Mouse (Mus musculus) urinary bladder, adult 2 months (tissue): ENCODE data around the gene Pafah2. TPM values are rescaled to one million over a fixed set of nuclear protein-coding genes. Genes with fewer than 3 reads are reported as not detected.

ENCODE experiments used
- DNase-seq: peaks from one replicate; pipeline ENCODE4 v3.0.0; 2022; ENCODE audit warnings: low spot score
- polyA plus RNA-seq: library from polyadenylated mRNA; depleted of rRNA; stranded (reverse); fragments of >200 nt; gene quantifications from 2 replicates; pipeline ENCODE4 v1.2.3, GENCODE M21; 2012

Gene Pafah2
- polyA plus RNA-seq, 1 experiment: 39.9 TPM

DNA sequence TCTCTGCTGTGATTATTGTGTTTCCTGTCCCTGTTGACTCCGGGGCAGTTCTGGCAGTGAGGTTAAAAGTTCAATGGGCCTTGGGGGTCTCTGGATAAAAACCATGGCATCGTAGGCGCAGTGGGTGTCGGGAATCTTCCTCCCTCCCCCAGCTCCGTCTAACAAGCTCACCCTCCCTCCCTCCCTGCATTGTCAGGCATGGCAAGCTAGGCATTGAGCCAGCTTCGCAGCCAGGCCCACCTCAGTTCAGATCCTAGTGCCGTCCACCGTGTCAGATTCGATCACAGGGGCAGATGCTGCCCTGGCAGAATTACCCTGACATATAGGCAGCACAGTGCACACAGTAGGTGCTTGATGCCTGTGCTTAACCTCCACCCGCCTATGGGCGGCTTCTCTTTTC, 25.9 kb downstream of the Pafah2 start:
- no peak for DNase-seq

DNA sequence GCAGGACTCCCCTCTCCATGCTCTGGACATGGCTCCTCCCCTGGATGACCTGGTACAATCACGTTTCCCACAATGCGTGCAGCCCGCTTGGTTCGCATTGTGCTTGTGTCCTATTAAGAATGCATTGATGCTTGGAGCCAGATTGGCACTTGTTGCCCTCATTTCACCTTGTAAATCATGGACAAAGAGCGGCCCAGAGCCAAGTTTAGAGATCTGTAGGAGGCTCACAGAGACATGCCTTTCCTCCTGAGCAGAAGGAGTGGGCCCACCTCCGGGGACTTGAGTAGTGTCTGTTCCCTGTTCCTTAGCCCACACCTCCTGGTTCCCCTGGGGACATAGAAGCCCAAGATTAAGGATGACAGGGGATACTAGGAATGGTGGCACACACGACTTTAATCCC, 27.8 kb downstream of the Pafah2 start:
- no peak for DNase-seq

DNA sequence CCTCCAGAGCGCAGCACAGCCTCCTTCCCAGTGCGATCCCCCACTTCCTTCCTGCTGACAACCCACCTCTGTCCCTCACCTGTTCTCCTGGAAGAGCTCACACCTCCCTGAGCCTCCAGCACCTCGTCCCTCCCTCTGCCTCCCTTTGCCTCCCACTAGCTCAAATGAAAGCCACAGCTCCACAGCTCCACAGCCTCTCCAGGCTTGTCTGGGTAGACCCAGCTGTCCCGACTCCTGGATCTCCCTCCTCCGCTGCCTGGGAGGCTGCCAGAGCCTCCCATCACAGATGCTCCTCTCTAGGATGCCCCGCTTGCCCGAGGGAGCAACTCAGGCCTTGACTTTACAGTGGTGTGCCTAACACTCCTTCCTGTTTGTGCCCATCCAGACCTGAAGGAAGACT, 29.0 kb downstream of the Pafah2 start:
- DNase-seq: no peak

DNA sequence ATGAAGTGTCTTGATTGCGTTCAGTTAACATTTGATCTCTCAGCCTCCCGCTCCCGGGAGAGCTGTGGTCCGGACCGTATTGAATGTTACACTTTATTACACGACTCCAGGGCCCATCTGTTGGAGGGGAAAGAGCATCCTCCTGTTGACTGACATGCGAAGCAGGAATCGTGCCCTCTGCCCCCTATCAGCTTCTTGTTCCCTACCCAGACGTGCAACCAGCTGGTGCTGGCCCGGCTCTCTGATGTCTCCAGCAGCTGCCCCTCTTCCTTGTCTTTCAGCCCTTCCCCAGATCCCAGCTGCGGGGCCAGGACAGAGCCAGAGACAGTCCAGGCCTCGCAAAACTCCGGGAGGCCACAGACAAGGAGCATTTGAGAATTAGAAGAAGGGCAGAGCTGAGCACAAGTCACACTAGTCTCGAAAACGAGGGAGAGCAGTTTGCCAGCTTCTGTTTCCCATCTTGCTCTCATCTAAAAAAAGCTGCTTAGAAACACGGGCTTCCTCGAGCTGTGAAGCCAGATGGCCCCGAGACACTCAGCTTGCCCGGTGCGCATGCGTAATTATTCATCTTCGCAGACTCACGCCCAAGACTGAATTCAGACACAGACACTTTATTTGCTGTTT, 34.4 kb downstream of the Pafah2 start:
- DNase-seq: no peak

DNA sequence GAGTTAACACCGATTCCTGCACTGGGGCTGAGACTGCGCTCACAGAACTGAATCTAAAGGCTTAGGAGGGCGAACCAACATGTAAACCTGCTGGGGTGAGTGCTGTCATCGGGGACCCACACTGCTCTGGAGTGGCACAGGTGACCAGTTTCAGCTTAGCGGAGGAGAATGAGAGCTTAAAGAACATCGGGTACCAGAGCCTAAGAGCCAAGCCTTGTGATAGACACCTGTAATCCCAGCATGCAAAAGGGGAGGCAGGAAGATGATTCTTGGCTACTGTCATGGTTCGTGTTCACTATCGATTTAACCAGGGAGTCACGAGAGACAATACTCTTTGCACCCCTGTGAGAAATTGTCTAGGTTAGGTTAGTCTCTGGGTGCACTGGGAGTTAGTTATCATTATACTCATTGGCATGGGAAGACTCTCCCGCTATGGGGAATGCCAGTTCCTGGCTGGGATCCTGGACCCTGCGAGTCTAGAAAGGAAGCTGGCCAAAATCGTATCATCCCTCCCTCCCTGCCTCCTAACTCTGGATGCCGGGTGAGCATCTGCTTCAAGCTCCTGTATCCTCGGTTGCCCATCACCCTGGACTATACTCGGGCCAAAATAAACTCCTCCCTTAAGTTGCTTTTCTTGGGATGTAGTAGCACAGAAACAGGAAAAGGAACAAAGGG, 36.7 kb downstream of the Pafah2 start:
- no peak for DNase-seq

DNA sequence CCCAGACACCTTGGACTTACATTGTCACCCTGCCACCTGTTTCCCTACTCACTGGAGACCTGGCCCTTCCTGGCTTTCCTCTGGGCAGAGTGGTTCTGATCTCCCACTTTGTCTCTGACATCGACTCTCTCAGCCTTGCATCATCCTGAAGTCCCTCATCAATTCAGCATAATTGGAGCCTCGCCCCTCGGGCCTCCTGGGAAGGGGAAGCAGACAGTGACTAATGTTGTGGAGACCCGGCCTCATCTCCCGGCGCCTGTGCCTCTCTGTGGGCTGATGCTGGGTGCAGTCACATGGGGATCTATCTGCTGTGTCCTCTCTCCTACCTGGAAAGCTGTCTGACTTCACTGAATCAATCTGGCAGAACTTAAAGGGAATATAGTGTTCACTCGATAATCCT, 40.1 kb downstream of the Pafah2 start:
- DNase-seq: no peak

DNA sequence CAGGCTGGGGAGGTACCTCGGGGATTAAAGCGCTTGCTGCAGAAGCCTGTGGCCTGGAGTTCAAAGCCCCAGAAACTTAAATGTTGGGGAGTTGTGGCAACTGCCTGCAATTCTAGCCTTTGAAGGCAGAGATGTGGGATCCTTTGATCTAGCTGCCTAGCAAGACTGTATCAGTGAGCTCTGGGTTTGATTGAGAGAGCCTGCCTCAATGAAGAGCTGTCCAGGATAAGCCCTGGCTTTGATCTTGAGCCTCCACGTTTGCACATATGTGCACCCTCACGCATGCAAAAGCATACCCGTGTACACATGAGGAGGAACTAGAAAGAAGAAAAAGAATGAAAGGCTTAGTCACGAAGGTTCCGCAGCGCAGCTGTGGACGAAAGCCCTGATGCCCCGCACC, 40.5 kb downstream of the Pafah2 start:
- DNase-seq: no peak

DNA sequence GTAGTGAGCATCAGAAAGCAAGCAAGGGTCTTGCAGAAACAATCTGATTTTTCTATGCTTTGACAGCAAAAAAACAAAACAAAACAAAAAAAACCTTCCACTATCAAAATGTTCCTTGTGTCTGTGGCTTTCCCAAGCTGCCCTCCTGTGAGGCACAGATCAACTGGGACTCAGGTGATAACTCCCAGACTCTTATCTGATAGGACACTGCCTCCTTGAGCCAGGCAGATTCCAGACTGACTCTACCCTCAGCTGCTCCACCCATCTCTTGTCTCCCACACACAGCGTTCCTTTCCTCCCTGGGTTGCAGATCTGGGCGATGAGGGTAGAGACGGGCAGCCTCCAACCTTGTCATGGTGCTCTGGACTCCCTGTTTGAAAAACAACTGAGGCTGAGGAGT, 43.0 kb downstream of the Pafah2 start:
- no peak for DNase-seq

DNA sequence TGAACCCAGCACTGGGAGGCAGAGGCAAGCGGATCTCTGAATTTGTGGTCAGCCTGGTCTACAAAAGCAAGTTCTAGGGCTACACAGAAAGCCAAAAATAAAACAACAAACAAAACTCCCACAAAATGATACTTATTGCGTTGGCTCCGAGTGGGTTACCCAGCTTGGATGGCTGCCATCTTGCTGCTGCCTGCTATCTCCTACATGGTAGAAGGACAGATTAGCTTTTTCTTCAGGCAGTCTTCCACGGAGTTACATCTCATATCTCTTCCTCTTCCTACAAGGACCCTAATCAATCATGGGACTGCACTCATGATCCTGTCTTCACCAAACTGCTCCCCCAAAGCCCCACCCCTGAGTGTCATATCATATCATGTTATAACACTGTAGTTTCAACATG, 43.8 kb downstream of the Pafah2 start:
- DNase-seq: no peak

DNA sequence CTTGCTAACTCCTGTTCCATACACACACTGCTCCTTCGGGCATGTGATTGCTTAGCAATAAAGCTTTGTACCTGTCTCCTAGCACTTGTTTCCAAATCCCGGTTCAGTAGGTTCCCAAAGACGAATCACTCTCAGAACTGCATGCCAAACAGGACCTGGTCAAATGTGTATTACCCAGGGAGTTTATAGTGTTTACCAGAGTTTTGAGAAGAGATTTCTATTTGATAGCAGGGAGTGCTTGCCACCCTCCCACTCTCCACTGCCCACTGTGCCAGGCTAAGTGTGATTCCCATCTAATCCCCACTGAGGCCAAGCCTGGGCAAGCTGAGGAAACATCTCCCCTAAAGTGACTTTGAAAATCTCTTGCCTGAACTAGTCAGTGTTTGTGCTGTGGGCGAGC, 46.1 kb downstream of the Pafah2 start:
- no peak for DNase-seq

DNA sequence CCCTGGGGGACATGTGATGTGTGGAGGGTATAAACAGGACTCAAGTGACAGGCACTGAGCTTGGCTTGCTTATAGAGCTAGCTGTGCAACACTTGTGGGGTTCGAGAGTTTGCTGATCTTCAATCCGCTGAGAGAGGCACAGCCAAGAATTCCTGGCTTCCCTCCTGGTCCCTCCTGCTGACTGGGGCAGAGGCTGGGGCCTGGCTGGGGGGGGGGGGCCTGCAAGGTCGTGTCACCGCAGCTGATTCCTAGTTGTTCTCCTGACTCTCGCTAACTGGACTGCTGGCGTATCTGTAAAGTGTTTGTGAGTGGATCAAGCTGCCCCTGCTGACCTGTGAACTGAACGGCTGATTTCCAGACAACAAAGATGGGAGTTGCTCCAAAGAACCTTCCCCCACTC, 47.5 kb downstream of the Pafah2 start:
- DNase-seq: no peak

DNA sequence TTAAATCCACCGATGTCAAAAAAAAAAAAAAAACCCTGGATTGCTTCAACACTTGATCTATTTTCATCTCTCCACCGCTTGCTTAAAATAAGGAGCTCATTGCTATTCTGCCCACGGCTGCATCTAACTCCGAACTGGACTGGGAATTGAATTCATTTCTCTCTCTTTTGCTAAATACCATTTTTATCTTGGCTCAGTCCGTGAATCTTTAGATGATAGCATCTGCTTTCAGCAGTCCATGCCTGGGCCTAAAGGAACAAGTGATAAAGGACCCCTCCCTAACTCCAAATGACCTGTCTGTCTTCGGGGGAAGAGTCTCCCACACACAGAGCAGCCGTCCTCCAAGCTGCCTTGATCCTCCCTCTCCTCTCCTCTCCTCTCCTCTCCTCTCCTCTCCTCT, 48.8 kb downstream of the Pafah2 start:
- no peak for DNase-seq

DNA sequence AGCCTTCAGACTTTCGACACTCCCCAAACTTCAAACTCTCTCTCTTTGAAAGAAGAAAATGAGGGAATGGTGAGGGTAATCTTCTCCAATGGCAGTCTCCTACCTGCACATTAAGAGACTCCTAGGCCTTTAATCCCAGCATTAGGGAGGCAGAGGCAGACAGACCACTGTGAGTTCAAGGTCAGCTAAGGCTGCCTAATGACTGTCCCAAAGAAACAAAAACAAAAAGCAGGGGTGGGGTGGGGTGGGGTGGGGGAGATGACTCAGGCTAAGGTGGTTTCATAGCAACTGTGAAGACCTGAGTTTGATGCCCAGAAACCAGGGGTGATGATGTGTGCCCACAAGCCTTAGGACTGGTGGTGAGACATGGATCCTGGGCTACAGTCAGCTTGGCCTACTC, 49.4 kb downstream of the Pafah2 start:
- no peak for DNase-seq

DNA sequence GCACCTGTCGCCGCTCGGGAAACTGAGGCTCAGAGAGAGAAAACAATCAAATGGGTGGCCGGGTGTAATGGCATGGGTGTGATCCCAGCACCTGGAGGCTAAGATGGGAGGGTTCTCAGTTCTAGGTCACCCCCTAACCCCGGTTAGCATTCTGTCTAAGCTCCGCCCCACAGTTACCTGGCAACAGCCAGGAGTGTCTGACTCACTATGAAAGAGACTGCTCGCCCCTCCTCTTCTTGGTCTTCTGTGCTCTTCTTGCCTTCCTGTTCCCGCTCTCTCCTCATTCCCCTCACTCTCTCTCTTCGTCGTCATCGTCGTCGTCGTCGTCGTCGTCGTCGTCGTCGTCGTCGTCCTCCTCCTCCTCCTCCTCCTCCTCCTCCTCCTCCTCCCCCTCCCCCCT, 51.8 kb downstream of the Pafah2 start:
- no peak for DNase-seq

DNA sequence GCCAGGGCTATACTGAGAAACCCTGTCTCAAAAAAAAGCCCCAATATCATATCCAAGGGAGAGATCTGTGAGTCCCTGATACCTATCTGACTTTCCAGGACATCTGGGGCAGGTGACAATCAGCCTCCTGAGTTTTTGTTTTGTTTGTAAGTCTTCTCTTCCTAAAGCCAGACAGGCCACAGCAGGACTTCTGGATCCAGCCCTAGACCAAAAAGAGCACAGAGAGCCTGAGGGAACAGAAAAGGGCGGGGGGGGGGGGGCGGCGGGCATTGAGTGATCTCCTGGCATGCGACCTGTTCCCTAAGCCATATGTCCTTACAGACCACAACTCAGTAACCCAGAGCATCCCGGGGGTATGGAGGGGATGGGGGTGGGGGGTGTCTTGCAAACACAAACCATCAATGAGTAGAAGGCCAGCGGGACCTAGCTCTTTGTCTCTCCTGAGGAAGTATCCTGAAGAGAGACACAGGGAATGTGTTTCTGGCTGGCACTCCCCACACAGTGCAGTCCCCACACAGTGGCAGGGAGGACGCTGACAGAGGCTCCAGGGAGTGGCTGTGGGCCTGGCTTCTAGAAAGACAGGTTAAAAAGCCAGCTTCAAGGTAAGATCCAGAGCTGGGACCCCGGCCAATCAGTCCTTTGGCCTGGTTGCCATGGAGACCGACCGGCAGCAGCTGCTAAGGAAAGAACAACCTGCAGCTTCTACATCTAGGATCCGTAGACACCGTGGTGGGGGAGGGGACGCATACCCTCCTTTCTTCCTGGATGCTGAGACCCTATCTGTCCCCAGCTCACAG, 53.7 kb downstream of the Pafah2 start:
- DNase-seq: no peak

DNA sequence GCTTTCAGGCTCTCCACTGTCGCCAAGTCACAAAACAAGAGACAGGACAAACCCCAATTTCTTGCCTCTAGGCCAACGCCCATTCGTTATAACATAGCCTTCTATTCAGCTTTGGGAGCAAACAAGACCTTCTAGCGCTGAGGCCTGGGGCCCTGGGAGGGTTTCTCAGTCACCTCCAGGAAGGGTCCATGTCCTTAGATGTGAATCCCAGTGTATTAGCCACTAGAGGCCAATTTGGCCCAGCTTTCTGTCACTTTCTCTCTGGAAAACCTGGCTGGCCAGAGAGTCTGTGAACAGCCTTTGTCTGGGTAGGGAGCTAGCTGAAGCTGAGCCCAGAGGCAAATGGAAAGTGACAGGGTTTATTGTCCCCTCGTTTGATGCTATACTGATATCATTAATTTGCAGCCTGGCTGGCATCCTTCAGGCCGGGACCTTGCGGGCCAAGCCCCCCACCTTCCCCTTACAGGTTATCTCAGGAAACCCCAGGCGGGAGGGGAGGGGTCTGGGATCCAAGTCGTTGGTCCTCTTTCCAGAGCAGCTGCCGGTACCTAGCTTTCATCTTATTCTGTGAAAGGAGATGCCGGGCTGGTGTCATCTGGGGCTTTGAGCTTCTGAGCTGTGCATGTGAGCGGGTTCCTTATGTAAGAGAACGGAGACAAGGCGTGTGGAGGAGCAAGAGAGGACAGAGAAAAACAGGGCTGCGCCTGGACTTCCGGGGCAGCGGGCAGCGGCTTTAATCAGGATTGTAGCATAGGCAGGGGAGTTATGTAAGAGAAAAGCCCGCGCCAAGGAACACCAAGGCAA, 54.5 kb downstream of the Pafah2 start:
- no peak for DNase-seq

DNA sequence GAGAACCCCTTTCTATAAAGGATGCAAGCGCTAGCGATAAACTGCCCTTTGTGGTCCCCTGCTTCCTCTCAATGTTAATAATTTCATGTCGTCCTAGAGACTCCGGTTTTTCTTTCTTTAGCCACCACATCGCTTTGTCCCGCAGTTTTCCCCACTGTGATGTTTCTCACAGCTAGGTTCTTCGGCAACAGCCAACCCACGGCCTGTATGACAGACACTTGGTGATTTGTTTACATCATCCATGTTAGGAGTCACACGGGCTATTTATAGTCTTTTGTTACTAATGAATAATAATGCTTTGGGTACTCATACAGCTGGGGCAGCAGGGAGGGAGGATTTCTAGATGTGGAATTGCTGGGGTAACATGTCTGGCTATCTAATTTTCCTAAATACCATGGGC, 55.4 kb downstream of the Pafah2 start:
- no peak for DNase-seq

DNA sequence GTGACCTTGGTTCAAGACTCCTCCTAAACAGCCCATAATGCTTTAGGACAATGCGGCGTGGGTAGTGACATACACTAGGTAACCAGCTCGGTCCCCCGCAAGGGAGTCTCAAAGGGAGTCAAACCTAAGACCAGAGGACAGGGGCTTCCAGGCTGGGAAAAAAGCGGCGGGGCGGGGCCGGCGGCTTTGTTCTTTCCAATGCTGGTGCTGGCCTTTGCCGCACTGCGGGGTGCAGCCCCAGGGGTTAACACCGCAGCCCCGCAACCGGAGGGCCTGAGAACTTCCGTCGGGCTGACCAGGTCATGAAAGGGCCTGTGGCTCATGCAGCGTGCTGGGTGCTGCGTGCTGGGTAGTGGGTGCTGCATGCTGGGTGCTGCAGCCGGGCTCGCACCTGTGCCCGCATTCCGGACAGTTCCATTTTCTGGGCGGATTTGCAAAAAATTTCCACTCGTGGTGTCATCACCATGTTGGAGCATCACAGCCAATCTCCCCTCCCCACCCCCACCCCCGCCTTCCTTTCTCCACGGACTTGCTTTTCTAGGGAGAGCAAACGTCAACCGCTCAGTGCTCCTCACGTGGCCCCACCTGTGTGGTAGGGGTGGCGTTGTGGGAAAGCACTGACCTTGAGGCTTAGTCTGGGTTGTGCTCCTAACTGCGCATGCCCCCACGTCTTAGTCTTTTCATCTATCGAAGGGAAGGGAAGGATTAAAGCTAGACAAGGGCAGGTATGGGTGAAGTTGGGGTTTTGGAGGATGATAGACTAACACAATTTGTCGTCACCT, 57.7 kb downstream of the Pafah2 start:
- DNase-seq: no peak

DNA sequence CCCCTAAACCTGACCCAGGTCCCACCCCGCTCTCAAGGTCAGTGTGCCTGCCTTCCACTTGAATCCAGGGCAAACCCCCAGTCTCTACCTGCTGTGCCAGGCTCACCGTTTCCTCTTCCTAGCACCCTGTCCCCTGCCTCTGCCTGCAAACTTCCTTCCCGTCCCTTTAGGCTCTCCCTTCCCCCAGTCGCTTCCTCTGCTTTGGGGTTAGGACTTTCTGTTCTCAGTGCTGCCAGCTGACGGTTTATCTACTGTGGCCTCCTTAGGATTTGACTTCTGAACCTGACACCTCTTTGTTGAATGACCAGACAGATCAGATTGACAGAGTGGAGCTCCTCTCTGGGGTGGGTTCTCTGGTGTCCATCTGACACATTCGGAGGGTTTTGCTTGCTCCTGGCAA, 59.2 kb downstream of the Pafah2 start:
- no peak for DNase-seq

DNA sequence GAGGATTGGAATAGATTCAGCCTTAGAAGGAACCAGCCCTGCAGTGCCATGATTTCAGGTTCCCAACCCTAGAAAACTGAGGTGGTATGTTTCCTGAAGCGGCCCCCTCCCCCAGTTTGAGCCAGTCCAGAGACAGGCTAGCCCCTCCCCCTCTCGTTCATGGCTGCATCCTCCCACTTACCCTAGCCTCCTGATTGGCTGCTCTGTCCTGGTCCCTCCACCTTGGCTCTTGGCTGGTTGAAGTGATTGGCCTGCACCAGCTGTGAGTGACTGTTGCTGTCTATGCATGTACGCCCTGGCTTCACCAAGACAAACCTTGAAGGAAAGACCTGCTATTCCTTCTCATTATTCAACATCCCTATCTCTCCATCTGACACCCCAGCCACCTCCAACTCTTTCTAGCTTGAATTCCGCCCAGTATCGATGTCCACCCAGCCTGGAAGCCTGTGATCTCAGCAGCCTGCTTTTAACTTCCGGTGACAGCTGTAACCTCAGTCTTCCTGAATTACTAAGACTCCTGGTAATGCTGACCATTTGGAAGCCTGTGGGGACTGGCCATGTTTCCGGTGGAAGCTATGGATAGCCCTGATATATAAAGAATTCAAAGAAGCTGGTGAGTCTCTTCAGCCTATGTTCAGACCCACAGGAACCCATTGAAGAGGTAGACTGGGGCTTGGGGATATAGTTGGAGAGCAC, 61.2 kb downstream of the Pafah2 start:
- DNase-seq: no peak

DNA sequence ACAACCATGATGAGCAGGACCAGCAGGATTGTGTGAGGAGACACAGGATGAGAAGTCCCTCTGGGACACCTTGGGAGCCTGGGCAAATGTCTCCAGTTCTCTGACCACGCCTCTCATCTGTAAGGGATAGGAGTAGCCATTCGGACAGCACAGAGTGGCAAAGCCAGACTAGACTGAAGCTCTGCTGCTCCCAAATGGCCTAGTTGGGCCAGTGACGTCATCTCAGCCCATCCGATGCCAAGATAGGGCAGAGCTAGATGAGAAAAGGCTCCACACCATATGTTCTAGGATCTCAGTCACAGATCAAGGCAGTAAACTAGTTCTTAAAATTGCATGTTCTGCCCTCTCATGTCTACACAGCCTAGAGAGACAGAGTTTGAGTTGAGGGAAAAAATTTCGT, 62.7 kb downstream of the Pafah2 start:
- no peak for DNase-seq
